In genomic region chr17:29126561-29126960, GRCm38 (mm10) we compare ENCODE assay signal across 13 mouse cellular contexts.
"Had no signal": no experiment of that assay in that cellular context is flagged by ENCODE, and none has a peak within 500 bp of the region (broad histone marks: within the 10 kb centered on the region; RNA-seq: fewer than 3 reads in every experiment).

No protein-coding gene starts in this region.

- DNase-seq: forebrain, postnatal 0 days; gastrocnemius, postnatal 14 days; gastrocnemius, postnatal 36 days; heart, adult 18-20 months; heart, postnatal 10 days; kidney, adult 11 months; kidney, adult 2 months; kidney, adult 9 months; kidney, postnatal 14 days; kidney, postnatal 36 days; layer of hippocampus, adult 9-11 months; layer of hippocampus, postnatal 36 days; left cerebral cortex, postnatal 4 days had no signal
